In the genomic region with DNA sequence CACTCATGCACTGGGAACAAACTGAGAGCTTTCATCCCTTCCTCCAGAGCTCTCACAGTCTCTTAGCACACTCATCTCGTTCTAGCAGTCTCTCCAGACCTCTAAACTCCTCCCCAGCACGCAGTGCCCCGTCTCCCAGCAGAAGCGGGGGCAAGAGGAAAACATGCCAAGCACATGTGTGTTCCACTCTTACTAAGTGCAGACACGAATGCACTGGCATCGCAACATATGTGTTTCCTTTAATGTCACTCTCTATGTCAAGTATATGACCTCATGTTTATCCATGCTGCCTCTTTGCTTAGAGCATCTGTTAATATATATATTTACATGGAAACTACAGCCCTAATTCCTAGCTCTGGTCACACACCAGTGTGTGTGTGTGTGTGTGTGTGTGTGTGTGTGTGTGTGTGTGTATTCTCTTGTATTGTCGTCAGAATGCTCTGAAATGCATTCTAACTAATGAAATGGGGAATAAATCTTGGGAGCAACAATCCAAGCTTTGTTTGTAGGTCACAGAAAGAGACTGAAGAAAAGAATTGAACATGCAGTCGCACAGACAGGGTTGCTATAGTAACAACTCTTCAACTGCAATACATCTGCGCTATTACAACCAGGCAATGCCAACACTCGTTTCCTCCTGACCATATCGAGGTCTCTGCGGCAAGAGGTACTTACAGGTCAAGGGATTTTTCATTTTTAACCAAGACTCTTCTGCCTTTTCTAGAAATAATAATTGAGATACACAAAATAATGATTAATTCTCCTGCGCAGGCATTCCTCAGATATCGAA, we compare ENCODE assay signal across 12 mouse cellular contexts. TPM values are rescaled to one million over a fixed set of nuclear protein-coding genes. Genes with fewer than 3 reads are reported as not detected.
DNase-seq lines count a peak whose midpoint lies in the region; ATAC-seq and TF ChIP-seq lines count a peak whose summit lies in the region.
"Had no signal": no experiment of that assay in that cellular context is flagged by ENCODE, and none has a peak within 500 bp of the region (broad histone marks: within the 10 kb centered on the region; RNA-seq: fewer than 3 reads in every experiment).

No protein-coding gene starts in this region.

- no peak overlapping the region for H3K4me2 ChIP-seq in midbrain, embryonic 11.5 days
- H3K4me2 ChIP-seq: lung, embryonic 15.5 days had no signal

- no peak for TF ChIP-seq POLR2A in thymus, adult 2 months (IDR thresholded peaks at IDR 0.05; ENCODE audit: control insufficient read depth, extremely low read depth, insufficient read depth, low read length, poor library complexity)

- H3K9ac ChIP-seq in midbrain, embryonic 11.5 days (ENCODE audit: low read length), result no peak overlapping the region
- H3K9ac ChIP-seq: lung, embryonic 15.5 days had no signal

- H3K27ac ChIP-seq in gastrocnemius, adult 2 months, result peak overlapping the region; percentile 49; the same call in 1 of the 2 replicates
- peak overlapping the region; percentile 84 for H3K27ac ChIP-seq in thymus, adult 2 months (ENCODE audit: control insufficient read depth, insufficient read depth, low read length)
- no peak overlapping the region for H3K27ac ChIP-seq in midbrain, embryonic 11.5 days (ENCODE audit: low read depth, low read length)
- H3K27ac ChIP-seq: heart, embryonic 10.5 days; left cerebral cortex, adult 2 months; lung, embryonic 15.5 days had no signal

- intact Hi-C loops in gastrocnemius, adult 2 months (cut with DNase I), result no loop called here

- peak; percentile 49; the same call in 1 of the 2 replicates for ATAC-seq in midbrain, embryonic 11.5 days (ENCODE audit: low FRiP score)

- peaks cover 31% of the 10 kb centered on the region for H3K4me1 ChIP-seq in thymus, adult 2 months (replicated peaks; ENCODE audit: control insufficient read depth, insufficient read depth, low read length)
- H3K4me1 ChIP-seq in midbrain, embryonic 11.5 days (ENCODE audit: control insufficient read depth, insufficient read depth, low read length), result no peaks in the 10 kb centered on the region

- no peaks in the 10 kb centered on the region for H3K36me3 ChIP-seq in thymus, adult 2 months (ENCODE audit: control insufficient read depth, insufficient read depth, low read length)
- H3K36me3 ChIP-seq in midbrain, embryonic 11.5 days (ENCODE audit: control insufficient read depth, insufficient read depth, low read length), result 0 out of 2 replicates have a peak, but pooled peaks cover 1% of the 10 kb centered on the region
- H3K36me3 ChIP-seq: lung, embryonic 15.5 days had no signal

- peak overlapping the region; percentile 47 for H3K4me3 ChIP-seq in gastrocnemius, adult 2 months
- H3K4me3 ChIP-seq in thymus, adult 2 months (ENCODE audit: control insufficient read depth, insufficient read depth, low read length), result peak overlapping the region; percentile 42
- no peak overlapping the region for H3K4me3 ChIP-seq in midbrain, embryonic 11.5 days (ENCODE audit: low read depth, low read length)
- H3K4me3 ChIP-seq: heart, embryonic 10.5 days; left cerebral cortex, adult 2 months; lung, embryonic 15.5 days had no signal

- H3K27me3 ChIP-seq in thymus, adult 2 months (ENCODE audit: control insufficient read depth, insufficient read depth, low read length), result no peaks in the 10 kb centered on the region
- H3K27me3 ChIP-seq in midbrain, embryonic 11.5 days (ENCODE audit: control insufficient read depth, insufficient read depth, low read length), result no peaks in the 10 kb centered on the region
- H3K27me3 ChIP-seq: lung, embryonic 15.5 days had no signal

- no peak for DNase-seq in gastrocnemius, adult 2 months
- no peak for DNase-seq in gastrocnemius, adult 8-10 months (ENCODE audit: low spot score in 2 of 2)
- no peak for DNase-seq in thymus, adult 2 months
- no peak for DNase-seq in thymus, postnatal 25 days
- peak; percentile 75 for DNase-seq in midbrain, embryonic 11.5 days (ENCODE audit: low spot score, missing footprints)
- DNase-seq in urinary bladder, postnatal 14 days (ENCODE audit: low spot score), result no peak
- no peak for DNase-seq in cerebellum, postnatal 10 days
- DNase-seq in cerebellum, adult 18-20 months, result no peak
- DNase-seq: kidney, adult 18-20 months had no signal

- WGBS in thymus, adult 2 months, result 76% methylated on average over 14 of the region's 14 CpGs
- 80% methylated on average over 14 of the region's 14 CpGs for WGBS in midbrain, embryonic 11.5 days

- H3K9me3 ChIP-seq in midbrain, embryonic 11.5 days (ENCODE audit: control insufficient read depth, low read length), result no peaks in the 10 kb centered on the region
- H3K9me3 ChIP-seq: heart, embryonic 10.5 days; lung, embryonic 15.5 days had no signal

- TF ChIP-seq CTCF in gastrocnemius, adult 2 months (IDR thresholded peaks at IDR 0.05), result no peak
- no peak for TF ChIP-seq CTCF in thymus, adult 2 months (IDR thresholded peaks at IDR 0.05; ENCODE audit: borderline replicate concordance, control insufficient read depth, extremely low read depth, insufficient read depth, low read length, poor library complexity)

RNA-seq across cellular contexts. Expression of gene N4bp2l1, which starts 4.6 kb away (rescaled TPM):
- total RNA-seq in gastrocnemius, adult 2 months (2021), result 1 to 10 TPM; 3.0 to 3.8 TPM
- 1 to 10 TPM; 2.2 to 3.1 (median 2.5) TPM for total RNA-seq in gastrocnemius, adult 8-10 months (2022)
- polyA plus RNA-seq in thymus, adult 2 months (2012; rRNA removed), result 38.1 and 39.1 TPM in 2 replicates
- polyA plus RNA-seq in midbrain, embryonic 11.5 days (2014; fragmentation: Nextera tagmentation; extraction: Ambion mirVana), result 2.8 and 3.5 TPM in 2 replicates
